Mouse (Mus musculus): Measurements from ENCODE around the gene Slc35d1. TPM values are rescaled to one million over a fixed set of nuclear protein-coding genes. Genes with fewer than 3 reads are reported as not detected.
"Not testable (repeated sequence)": the region's sequence is repeated elsewhere in the genome, so short reads cannot be mapped to it uniquely, and the experiment has no call there.

Gene Slc35d1
- total and polyA plus RNA-seq, 2 experiments from 2014 or later, result 2.7 to 4.7 TPM

DNA sequence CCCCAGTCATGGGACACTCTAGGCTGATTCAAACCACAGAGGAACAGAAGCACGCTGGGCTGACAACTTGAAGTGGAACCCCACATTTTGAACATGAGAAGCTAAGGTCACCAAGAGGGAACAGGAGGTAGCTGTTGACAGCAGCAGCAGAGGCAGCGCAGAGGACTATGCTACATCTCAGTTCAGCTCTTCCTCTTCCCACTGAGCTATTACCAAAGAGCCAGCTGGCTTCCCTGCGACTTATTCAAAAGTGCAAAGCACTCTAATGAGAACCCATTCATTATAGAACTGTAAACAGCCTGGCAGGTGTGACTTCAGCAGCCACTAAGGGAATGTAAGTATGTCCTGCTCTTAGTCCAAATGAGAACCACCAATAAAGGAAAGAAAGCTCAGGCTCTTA is 35.4 kb downstream of the Slc35d1 start:
- no peaks in the 10 kb centered on the region for H3K27me3 ChIP-seq (ENCODE audit: insufficient read depth, low read length)
- H3K4me3 ChIP-seq (ENCODE audit: low read depth, low read length), result no peak overlapping the region
- no peaks in the 10 kb centered on the region for H3K9me3 ChIP-seq (ENCODE audit: low read length)
- DNase-seq (ENCODE audit: low spot score), result peak; percentile 27
- H3K4me1 ChIP-seq (ENCODE audit: insufficient read depth, low read length), result no peaks in the 10 kb centered on the region
- WGBS, result 79% methylated on average over 3 of the region's 3 CpGs
- no peak for TF ChIP-seq CTCF (IDR thresholded peaks at IDR 0.05)
- no peak for ATAC-seq (ENCODE audit: low FRiP score)
- peaks cover 13% of the 10 kb centered on the region; the same call in 1 of the 2 replicates for H3K36me3 ChIP-seq (ENCODE audit: insufficient read depth, low read length)
- H3K4me2 ChIP-seq (ENCODE audit: low read depth, low read length, poor library complexity, severe bottlenecking), result no peak overlapping the region
- no peak overlapping the region for H3K9ac ChIP-seq (replicated peaks; ENCODE audit: low read length, poor library complexity, severe bottlenecking)
- no peak overlapping the region for H3K27ac ChIP-seq (ENCODE audit: low read depth, low read length)

DNA sequence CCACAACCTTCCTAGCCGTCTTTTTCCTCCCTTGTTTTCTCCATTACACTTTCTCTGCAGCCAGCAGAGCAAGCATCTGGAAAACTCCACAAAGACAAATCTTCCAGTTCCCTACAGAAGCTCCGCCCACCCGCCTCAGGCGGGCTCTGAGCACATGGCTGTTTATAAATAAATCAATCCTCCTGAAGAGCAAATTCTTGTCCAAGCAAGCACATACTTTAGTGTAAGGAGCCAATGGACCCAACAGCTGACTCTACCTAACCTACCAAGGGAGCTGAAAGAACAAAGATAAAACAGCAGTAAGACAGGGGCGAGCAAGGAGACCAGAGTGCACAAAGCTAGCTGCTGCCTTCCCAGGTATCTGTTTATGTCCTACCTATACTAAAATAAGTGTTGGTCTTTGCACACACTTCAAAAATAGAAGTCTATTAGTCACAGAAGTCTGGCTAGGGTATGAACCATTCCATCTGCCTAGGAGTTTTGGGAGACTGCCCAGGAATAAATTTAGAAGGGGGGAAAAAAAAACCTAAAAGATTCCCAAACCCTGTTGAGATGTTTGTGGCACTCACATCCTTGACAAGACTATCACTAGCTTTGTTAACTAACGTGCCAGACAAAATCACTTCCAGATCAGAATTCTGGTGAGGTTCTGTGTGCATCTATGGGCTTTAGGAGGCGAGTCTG is 36.2 kb downstream of the Slc35d1 start:
- TF ChIP-seq CTCF (IDR thresholded peaks at IDR 0.05), result no peak
- DNase-seq (ENCODE audit: low spot score), result no peak
- no peaks in the 10 kb centered on the region for H3K27me3 ChIP-seq (ENCODE audit: insufficient read depth, low read length)
- 87% methylated on average over 7 of the region's 7 CpGs for WGBS
- H3K4me1 ChIP-seq (ENCODE audit: insufficient read depth, low read length), result no peaks in the 10 kb centered on the region
- peaks cover 12% of the 10 kb centered on the region; the same call in 1 of the 2 replicates for H3K36me3 ChIP-seq (ENCODE audit: insufficient read depth, low read length)
- no peak for ATAC-seq (ENCODE audit: low FRiP score)
- no peak overlapping the region for H3K27ac ChIP-seq (ENCODE audit: low read depth, low read length)
- no peaks in the 10 kb centered on the region for H3K9me3 ChIP-seq (ENCODE audit: low read length)
- H3K4me3 ChIP-seq (ENCODE audit: low read depth, low read length), result no peak overlapping the region
- H3K4me2 ChIP-seq (ENCODE audit: low read depth, low read length, poor library complexity, severe bottlenecking), result no peak overlapping the region
- no peak overlapping the region for H3K9ac ChIP-seq (replicated peaks; ENCODE audit: low read length, poor library complexity, severe bottlenecking)

DNA sequence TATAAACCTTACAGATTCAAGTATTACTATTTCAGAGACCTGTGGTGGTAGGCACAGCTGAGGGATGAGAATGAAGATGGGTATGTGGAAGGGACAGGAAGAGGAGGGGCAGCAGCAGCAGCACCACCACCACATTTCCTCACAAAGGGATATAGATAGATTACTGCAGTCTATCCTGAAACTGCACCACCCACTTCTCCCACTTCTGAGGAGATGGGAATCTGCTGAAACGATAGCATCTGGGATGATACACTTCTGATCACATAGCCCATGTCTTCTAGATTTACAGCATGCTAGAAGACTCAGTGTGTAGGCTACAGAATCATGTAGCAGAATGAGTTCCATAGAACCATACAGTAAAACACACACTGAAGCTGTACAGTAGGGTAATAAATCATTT is 37.3 kb downstream of the Slc35d1 start:
- no peaks in the 10 kb centered on the region for H3K9me3 ChIP-seq (ENCODE audit: low read length)
- no peak overlapping the region for H3K4me2 ChIP-seq (ENCODE audit: low read depth, low read length, poor library complexity, severe bottlenecking)
- WGBS, result 84% methylated on average over 1 of the region's 1 CpGs
- no peaks in the 10 kb centered on the region for H3K27me3 ChIP-seq (ENCODE audit: insufficient read depth, low read length)
- DNase-seq (ENCODE audit: low spot score) (no peak), ATAC-seq (ENCODE audit: low FRiP score) (no peak)
- no peak overlapping the region for H3K27ac ChIP-seq (ENCODE audit: low read depth, low read length)
- TF ChIP-seq CTCF (IDR thresholded peaks at IDR 0.05), result no peak
- H3K4me3 ChIP-seq (ENCODE audit: low read depth, low read length), result no peak overlapping the region
- no peaks in the 10 kb centered on the region for H3K4me1 ChIP-seq (ENCODE audit: insufficient read depth, low read length)
- peaks cover 6% of the 10 kb centered on the region; the same call in 1 of the 2 replicates for H3K36me3 ChIP-seq (ENCODE audit: insufficient read depth, low read length)
- no peak overlapping the region for H3K9ac ChIP-seq (replicated peaks; ENCODE audit: low read length, poor library complexity, severe bottlenecking)

DNA sequence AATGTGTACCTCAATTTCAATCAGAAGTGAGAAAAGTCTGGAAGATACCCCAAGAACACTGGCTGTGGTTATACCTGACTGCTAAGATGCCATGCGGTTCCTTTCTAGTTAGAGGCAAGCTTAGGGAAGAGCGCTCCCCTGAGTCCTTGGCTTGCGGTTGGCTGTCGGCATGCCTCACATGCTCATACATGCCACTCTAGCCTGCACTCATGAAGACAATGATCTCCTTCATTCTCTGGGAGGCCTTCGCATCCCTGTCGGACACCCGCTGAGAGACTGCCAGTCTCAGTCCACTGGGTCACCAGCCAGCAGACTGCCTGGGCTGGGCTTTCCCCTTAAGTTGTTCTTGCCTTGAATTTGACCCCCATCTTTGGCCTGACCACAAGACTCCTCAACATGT is 41.0 kb downstream of the Slc35d1 start:
- no peak for DNase-seq (ENCODE audit: low spot score)
- Histone ChIP-seq H3K27ac (ENCODE audit: low read depth, low read length) (no peak overlapping the region), H3K9ac (replicated peaks; ENCODE audit: low read length, poor library complexity, severe bottlenecking) (no peak overlapping the region), H3K27me3 (ENCODE audit: insufficient read depth, low read length) (no peaks in the 10 kb centered on the region), H3K4me3 (ENCODE audit: low read depth, low read length) (no peak overlapping the region), H3K4me1 (ENCODE audit: insufficient read depth, low read length) (no peaks in the 10 kb centered on the region), H3K9me3 (ENCODE audit: low read length) (no peaks in the 10 kb centered on the region), H3K4me2 (ENCODE audit: low read depth, low read length, poor library complexity, severe bottlenecking) (no peak overlapping the region), H3K36me3 (ENCODE audit: insufficient read depth, low read length) (peaks cover 13% of the 10 kb centered on the region)
- ATAC-seq (ENCODE audit: low FRiP score), result no peak
- TF ChIP-seq CTCF (IDR thresholded peaks at IDR 0.05), result no peak
- 86% methylated on average over 7 of the region's 7 CpGs for WGBS

DNA sequence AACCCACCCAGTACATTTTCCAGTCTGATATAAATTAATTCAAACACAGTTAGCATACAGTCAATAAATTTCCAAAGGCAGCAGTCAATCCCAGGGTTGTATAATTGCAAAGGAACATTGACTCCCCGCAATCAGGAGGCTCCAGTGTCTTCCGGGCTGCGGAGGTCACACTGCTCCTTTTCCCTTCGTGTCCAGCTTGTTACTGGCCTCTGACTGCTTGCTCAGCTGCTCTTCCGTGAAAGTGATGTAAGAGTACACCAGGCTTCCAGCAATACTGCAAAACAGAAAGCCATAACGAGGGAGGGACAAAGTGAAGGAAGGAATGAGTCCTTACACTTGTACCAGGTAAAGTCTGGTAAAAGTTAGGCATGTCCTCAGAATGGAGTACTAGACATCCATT is 41.5 kb downstream of the Slc35d1 start:
- WGBS, result 89% methylated on average over 6 of the region's 6 CpGs
- Histone ChIP-seq H3K4me3 (ENCODE audit: low read depth, low read length) (no peak overlapping the region), H3K27me3 (ENCODE audit: insufficient read depth, low read length) (no peaks in the 10 kb centered on the region), H3K9ac (replicated peaks; ENCODE audit: low read length, poor library complexity, severe bottlenecking) (no peak overlapping the region), H3K27ac (ENCODE audit: low read depth, low read length) (no peak overlapping the region), H3K9me3 (ENCODE audit: low read length) (no peaks in the 10 kb centered on the region), H3K36me3 (ENCODE audit: insufficient read depth, low read length) (peaks cover 13% of the 10 kb centered on the region), H3K4me1 (ENCODE audit: insufficient read depth, low read length) (no peaks in the 10 kb centered on the region), H3K4me2 (ENCODE audit: low read depth, low read length, poor library complexity, severe bottlenecking) (no peak overlapping the region)
- ATAC-seq (ENCODE audit: low FRiP score), result no peak
- no peak for TF ChIP-seq CTCF (IDR thresholded peaks at IDR 0.05)
- no peak for DNase-seq (ENCODE audit: low spot score)

DNA sequence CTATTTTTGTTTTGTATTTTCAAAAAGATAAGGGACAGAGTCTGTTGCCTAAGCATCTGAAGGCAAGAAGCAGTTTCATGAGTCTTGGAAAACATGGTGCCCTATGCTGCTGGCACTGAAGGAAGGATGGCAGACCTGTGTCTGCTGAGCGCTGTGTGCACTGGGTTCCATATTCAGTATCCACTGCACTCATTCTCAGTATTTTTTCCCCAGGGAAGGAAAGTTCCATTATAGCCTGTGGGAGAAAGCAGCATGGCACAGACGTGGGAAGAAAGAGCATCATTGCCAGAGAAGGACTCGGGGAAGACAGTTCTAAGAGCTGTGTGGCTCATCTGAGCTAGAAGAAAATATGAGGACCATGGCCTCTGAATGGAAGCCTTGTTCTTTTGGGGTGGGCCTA is 43.7 kb downstream of the Slc35d1 start:
- Histone ChIP-seq H3K4me1 (ENCODE audit: insufficient read depth, low read length) (no peaks in the 10 kb centered on the region), H3K36me3 (ENCODE audit: insufficient read depth, low read length) (peaks cover 8% of the 10 kb centered on the region; the same call in 1 of the 2 replicates), H3K27ac (ENCODE audit: low read depth, low read length) (no peak overlapping the region), H3K27me3 (ENCODE audit: insufficient read depth, low read length) (no peaks in the 10 kb centered on the region), H3K4me3 (ENCODE audit: low read depth, low read length) (no peak overlapping the region), H3K9ac (replicated peaks; ENCODE audit: low read length, poor library complexity, severe bottlenecking) (no peak overlapping the region), H3K4me2 (ENCODE audit: low read depth, low read length, poor library complexity, severe bottlenecking) (no peak overlapping the region), H3K9me3 (ENCODE audit: low read length) (no peaks in the 10 kb centered on the region)
- ATAC-seq (ENCODE audit: low FRiP score) (no peak), DNase-seq (ENCODE audit: low spot score) (no peak)
- WGBS, result 91% methylated on average over 3 of the region's 3 CpGs
- TF ChIP-seq CTCF (IDR thresholded peaks at IDR 0.05), result no peak

DNA sequence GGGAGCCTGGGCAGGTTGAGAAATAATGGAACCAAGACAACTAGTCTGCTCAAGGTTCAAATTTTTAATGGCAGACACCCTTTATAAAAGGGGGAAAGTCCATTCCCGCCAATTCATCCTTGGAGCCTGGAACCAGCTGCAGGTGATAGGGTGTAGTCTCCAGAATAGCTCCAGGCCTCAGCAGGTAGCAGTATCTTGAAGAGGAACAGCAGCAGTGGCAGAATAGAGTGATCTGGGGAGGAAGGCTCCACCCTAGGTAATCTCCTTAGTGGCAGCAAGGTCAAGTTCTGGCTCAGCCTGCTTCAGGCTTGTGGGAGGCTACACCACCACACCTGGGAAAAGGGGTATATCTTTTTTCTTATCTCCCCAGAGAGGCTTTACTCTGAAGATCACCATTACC is 48.8 kb downstream of the Slc35d1 start:
- H3K4me3 ChIP-seq (ENCODE audit: low read depth, low read length); H3K9ac ChIP-seq (replicated peaks; ENCODE audit: low read length, poor library complexity, severe bottlenecking); H3K4me2 ChIP-seq (ENCODE audit: low read depth, low read length, poor library complexity, severe bottlenecking); H3K27ac ChIP-seq (ENCODE audit: low read depth, low read length); H3K9me3 ChIP-seq (ENCODE audit: low read length); H3K27me3 ChIP-seq (ENCODE audit: insufficient read depth, low read length); H3K4me1 ChIP-seq (ENCODE audit: insufficient read depth, low read length); H3K36me3 ChIP-seq (ENCODE audit: insufficient read depth, low read length); DNase-seq (ENCODE audit: low spot score); ATAC-seq (ENCODE audit: low FRiP score): not testable (repeated sequence)
- WGBS, result 100% methylated on average over 1 of the region's 1 CpGs

Measured in midbrain, postnatal 0 days (tissue).